Mouse (Mus musculus) hindbrain, embryonic 10.5 days (tissue): Measurements from ENCODE around the gene Pfkfb2. TPM values are rescaled to one million over a fixed set of nuclear protein-coding genes. Genes with fewer than 3 reads are reported as not detected.
"Not testable (repeated sequence)": the region's sequence is repeated elsewhere in the genome, so short reads cannot be mapped to it uniquely, and the experiment has no call there.

ENCODE experiments used
- DNase-seq: peaks from one replicate; pipeline ENCODE4 v3.0.0-alpha.2; 2017; ENCODE audit warnings: low spot score
- H3K27ac ChIP-seq: fragments of 300-500 bp; sonication (generic); 2 replicates; pipeline ENCODE4 v1.5.1; 2016; ENCODE audit warnings: mild to moderate bottlenecking, moderate library complexity
- H3K27me3 ChIP-seq: fragments of 300-500 bp; sonication (generic); 2 replicates; pipeline ENCODE4 v1.6.1; 2016; ENCODE audit warnings: mild to moderate bottlenecking; ENCODE audit not compliant: poor library complexity, insufficient read depth, severe bottlenecking
- H3K36me3 ChIP-seq: fragments of 300-500 bp; sonication (generic); 2 replicates; pipeline ENCODE4 v1.6.1; 2016; ENCODE audit warnings: mild to moderate bottlenecking, moderate library complexity
- H3K4me1 ChIP-seq: fragments of 300-500 bp; sonication (generic); replicated peaks from 2 replicates; pipeline ENCODE4 v1.6.1; 2016; ENCODE audit warnings: mild to moderate bottlenecking
- H3K4me3 ChIP-seq: fragments of 300-500 bp; sonication (generic); 2 replicates; pipeline ENCODE4 v1.5.1; 2016; ENCODE audit warnings: mild to moderate bottlenecking, moderate library complexity
- H3K9me3 ChIP-seq: fragments of 300-500 bp; sonication (generic); 2 replicates; pipeline ENCODE4 v1.6.1; 2016; ENCODE audit warnings: mild to moderate bottlenecking, moderate library complexity
- WGBS: fragments of 180-500 bp; shearing (Covaris S2); methylation state at CpG from one replicate; pipeline ENCODE4 v1.1.7; 2016; 5-methylcytosine and 5-hydroxymethylcytosine counted together
- polyA plus RNA-seq: library from polyadenylated mRNA; unstranded; fragments of >200 nt; fragmentation: Nextera tagmentation; extraction: Ambion mirVana; gene quantifications from 2 replicates; pipeline ENCODE4 v1.2.1, GENCODE M21; 2016

Pfkfb2 gene
- polyA plus RNA-seq, 1 experiment from 2014 or later: 6.7 TPM

- Histone ChIP-seq H3K4me3 (no peak overlapping the region), H3K9me3 (no peaks in the 10 kb centered on the region), H3K27me3 (peaks cover 14% of the 10 kb centered on the region), H3K27ac (no peak overlapping the region), H3K4me1 (peaks cover 8% of the 10 kb centered on the region; the same call in 1 of the 2 replicates), H3K36me3 (peaks cover 15% of the 10 kb centered on the region)
- WGBS: 92% methylated on average over 22 of the region's 22 CpGs
- DNase-seq: no peak
These were observed 18.6 kb downstream of the Pfkfb2 start for GRCm38 (mm10) chr1:130710283-130711080.

GRCm38 (mm10) chr1:130703613-130704012 lies 25.4 kb downstream of the Pfkfb2 start:
- H3K27me3 ChIP-seq: no peaks in the 10 kb centered on the region
- no peak overlapping the region for H3K4me3 ChIP-seq
- no peak for DNase-seq
- H3K9me3 ChIP-seq: no peaks in the 10 kb centered on the region
- 88% methylated on average over 2 of the region's 2 CpGs for WGBS
- H3K4me1 ChIP-seq: no peaks in the 10 kb centered on the region
- H3K36me3 ChIP-seq: peaks cover 56% of the 10 kb centered on the region
- H3K27ac ChIP-seq: no peak overlapping the region

- Histone ChIP-seq H3K36me3 (peaks cover 62% of the 10 kb centered on the region), H3K27me3 (no peaks in the 10 kb centered on the region), H3K9me3 (no peaks in the 10 kb centered on the region), H3K4me1 (no peaks in the 10 kb centered on the region), H3K4me3 (no peak overlapping the region), H3K27ac (no peak overlapping the region)
- DNase-seq: no peak
- WGBS: 94% methylated on average over 11 of the region's 11 CpGs
These were observed 27.1 kb downstream of the Pfkfb2 start for GRCm38 (mm10) chr1:130701976-130702375.

- Histone ChIP-seq H3K36me3 (peaks cover 60% of the 10 kb centered on the region), H3K27ac (no peak overlapping the region), H3K4me3 (no peak overlapping the region), H3K4me1 (no peaks in the 10 kb centered on the region), H3K9me3 (no peaks in the 10 kb centered on the region), H3K27me3 (no peaks in the 10 kb centered on the region)
- WGBS: 93% methylated on average over 10 of the region's 10 CpGs
- no peak for DNase-seq
These were observed 29.0 kb downstream of the Pfkfb2 start for GRCm38 (mm10) chr1:130699937-130700633.

GRCm38 (mm10) chr1:130698601-130699000 lies 30.5 kb downstream of the Pfkfb2 start:
- Histone ChIP-seq H3K27me3 (no peaks in the 10 kb centered on the region), H3K27ac (no peak overlapping the region), H3K9me3 (no peaks in the 10 kb centered on the region), H3K36me3 (peaks cover 59% of the 10 kb centered on the region), H3K4me3 (no peak overlapping the region), H3K4me1 (no peaks in the 10 kb centered on the region)
- DNase-seq: no peak
- WGBS: 90% methylated on average over 5 of the region's 5 CpGs

- WGBS: 41% methylated on average over 1 of the region's 1 CpGs
- no peak overlapping the region for H3K27ac ChIP-seq
These were observed 45.1 kb downstream of the Pfkfb2 start for GRCm38 (mm10) chr1:130683905-130684304.

GRCm38 (mm10) chr1:130681656-130682413 lies 47.2 kb downstream of the Pfkfb2 start:
- Histone ChIP-seq H3K27ac (no peak overlapping the region), H3K9me3 (no peaks in the 10 kb centered on the region), H3K36me3 (no peaks in the 10 kb centered on the region), H3K4me3 (no peak overlapping the region), H3K27me3 (no peaks in the 10 kb centered on the region), H3K4me1 (no peaks in the 10 kb centered on the region)
- 78% methylated on average over 6 of the region's 6 CpGs for WGBS
- DNase-seq: no peak

More at GRCm38 (mm10) chr1:130683905-130684304, 45.1 kb downstream of the Pfkfb2 start:
- H3K36me3 ChIP-seq: no peaks in the 10 kb centered on the region
- H3K4me3 ChIP-seq: no peak overlapping the region
- no peak for DNase-seq
- H3K27me3 ChIP-seq: no peaks in the 10 kb centered on the region
- H3K4me1 ChIP-seq: no peaks in the 10 kb centered on the region
- H3K9me3 ChIP-seq: no peaks in the 10 kb centered on the region

- H3K9me3 ChIP-seq: no peaks in the 10 kb centered on the region
- no peaks in the 10 kb centered on the region for H3K4me1 ChIP-seq
- no peak overlapping the region for H3K4me3 ChIP-seq
- DNase-seq: no peak
- no peak overlapping the region for H3K27ac ChIP-seq
- no peaks in the 10 kb centered on the region for H3K27me3 ChIP-seq
- 84% methylated on average over 2 of the region's 2 CpGs for WGBS
- no peaks in the 10 kb centered on the region for H3K36me3 ChIP-seq
These were observed 48.0 kb downstream of the Pfkfb2 start for GRCm38 (mm10) chr1:130681075-130681474.

- H3K36me3 ChIP-seq: no peaks in the 10 kb centered on the region
- H3K27me3 ChIP-seq: no peaks in the 10 kb centered on the region
- no peak for DNase-seq
- H3K27ac ChIP-seq: no peak overlapping the region
- H3K4me3 ChIP-seq: no peak overlapping the region
- 88% methylated on average over 2 of the region's 2 CpGs for WGBS
- H3K4me1 ChIP-seq: no peaks in the 10 kb centered on the region
- no peaks in the 10 kb centered on the region for H3K9me3 ChIP-seq
These were observed 50.5 kb downstream of the Pfkfb2 start for GRCm38 (mm10) chr1:130678551-130678950.

GRCm38 (mm10) chr1:130663576-130663975 lies 65.5 kb downstream of the Pfkfb2 start:
- not testable (repeated sequence) for H3K9me3 ChIP-seq, DNase-seq, H3K36me3 ChIP-seq, H3K4me1 ChIP-seq, H3K4me3 ChIP-seq, H3K27me3 ChIP-seq, H3K27ac ChIP-seq
- 92% methylated on average over 5 of the region's 5 CpGs for WGBS

GRCm38 (mm10) chr1:130661454-130661853 lies 67.6 kb downstream of the Pfkfb2 start, which contains the start of gene C4bp:
Gene C4bp (minus strand): TSS chr1:130661632.
- DNase-seq: no peak
- Histone ChIP-seq H3K4me3 (no peak within 1 kb of the TSS), H3K4me1 (no peaks in the 10 kb centered on the region), H3K27ac (no peak within 1 kb of the TSS), H3K9me3 (no peaks in the 10 kb centered on the region), H3K27me3 (no peaks in the 10 kb centered on the region), H3K36me3 (no peaks in the 10 kb centered on the region)
- 80% methylated on average over 3 of the region's 3 CpGs for WGBS

- not testable (repeated sequence) for DNase-seq
- 42% methylated on average over 5 of the region's 5 CpGs for WGBS
These were observed 69.4 kb downstream of the Pfkfb2 start for GRCm38 (mm10) chr1:130659641-130660040.

GRCm38 (mm10) chr1:130644103-130644502 lies 85.0 kb downstream of the Pfkfb2 start:
- H3K27me3 ChIP-seq: no peaks in the 10 kb centered on the region
- no peak overlapping the region for H3K27ac ChIP-seq
- DNase-seq: no peak
- H3K4me3 ChIP-seq: no peak overlapping the region
- no peaks in the 10 kb centered on the region for H3K4me1 ChIP-seq
- 65% methylated on average over 4 of the region's 4 CpGs for WGBS
- no peaks in the 10 kb centered on the region for H3K9me3 ChIP-seq
- H3K36me3 ChIP-seq: no peaks in the 10 kb centered on the region

More at GRCm38 (mm10) chr1:130659641-130660040, 69.4 kb downstream of the Pfkfb2 start:
- H3K4me1 ChIP-seq, H3K27me3 ChIP-seq, H3K27ac ChIP-seq, H3K9me3 ChIP-seq, H3K4me3 ChIP-seq, H3K36me3 ChIP-seq: not testable (repeated sequence)
